Mouse (Mus musculus) liver, embryonic 15.5 days (tissue): ENCODE data around the gene Dnajc7. TPM values are rescaled to one million over a fixed set of nuclear protein-coding genes. Genes with fewer than 3 reads are reported as not detected.
"Not testable (repeated sequence)": the region's sequence is repeated elsewhere in the genome, so short reads cannot be mapped to it uniquely, and the experiment has no call there.

Source experiments
- ATAC-seq: fragments of 200-750 bp; cut with Nextera tagmentation; 2 replicates; pipeline ENCODE4 v1.8.0; 2017; ENCODE audit warnings: moderate number of reproducible peaks, mild to moderate bottlenecking, moderate library complexity; ENCODE audit not compliant: insufficient read depth
- H3K27ac ChIP-seq: fragments of 300-500 bp; sonication (generic); replicated peaks from 2 replicates; pipeline ENCODE4 v1.5.1; 2015; ENCODE audit warnings: mild to moderate bottlenecking, inconsistent platforms
- H3K27me3 ChIP-seq: fragments of 300-500 bp; sonication (generic); 2 replicates; pipeline ENCODE4 v1.6.1; 2015; ENCODE audit warnings: mild to moderate bottlenecking, inconsistent platforms
- H3K36me3 ChIP-seq: fragments of 300-500 bp; sonication (generic); replicated peaks from 2 replicates; pipeline ENCODE4 v1.6.1; 2015; ENCODE audit warnings: moderate library complexity, mild to moderate bottlenecking, inconsistent platforms
- H3K4me1 ChIP-seq: fragments of 300-500 bp; sonication (generic); replicated peaks from 2 replicates; pipeline ENCODE4 v1.6.1; 2015; ENCODE audit warnings: inconsistent platforms
- H3K4me2 ChIP-seq: fragments of 300-500 bp; sonication (generic); 2 replicates; pipeline ENCODE4 v1.6.1; 2015; ENCODE audit warnings: moderate library complexity, mild to moderate bottlenecking, inconsistent platforms
- H3K4me3 ChIP-seq: fragments of 300-500 bp; sonication (generic); replicated peaks from 2 replicates; pipeline ENCODE4 v1.5.1; 2015; ENCODE audit warnings: mild to moderate bottlenecking, inconsistent platforms
- H3K9ac ChIP-seq: fragments of 300-500 bp; sonication (generic); 2 replicates; pipeline ENCODE4 v1.6.1; 2015; ENCODE audit warnings: moderate library complexity, mild to moderate bottlenecking, inconsistent platforms
- H3K9me3 ChIP-seq: fragments of 300-500 bp; sonication (generic); replicated peaks from 2 replicates; pipeline ENCODE4 v1.6.1; 2016; ENCODE audit warnings: inconsistent platforms
- WGBS: fragments of 180-500 bp; shearing (Covaris S2); methylation state at CpG from one replicate; pipeline ENCODE4 v1.1.7; 2015; ENCODE audit warnings: mixed read lengths; ENCODE audit not compliant: insufficient replicate concordance; 5-methylcytosine and 5-hydroxymethylcytosine counted together
- polyA plus RNA-seq: library from polyadenylated mRNA; unstranded; fragments of >200 nt; fragmentation: Nextera tagmentation; extraction: Ambion mirVana; gene quantifications from 2 replicates; pipeline ENCODE4 v1.2.1, GENCODE M21; 2015

Dnajc7 gene
- polyA plus RNA-seq, 1 experiment from 2014 or later = 61.0 TPM

DNA sequence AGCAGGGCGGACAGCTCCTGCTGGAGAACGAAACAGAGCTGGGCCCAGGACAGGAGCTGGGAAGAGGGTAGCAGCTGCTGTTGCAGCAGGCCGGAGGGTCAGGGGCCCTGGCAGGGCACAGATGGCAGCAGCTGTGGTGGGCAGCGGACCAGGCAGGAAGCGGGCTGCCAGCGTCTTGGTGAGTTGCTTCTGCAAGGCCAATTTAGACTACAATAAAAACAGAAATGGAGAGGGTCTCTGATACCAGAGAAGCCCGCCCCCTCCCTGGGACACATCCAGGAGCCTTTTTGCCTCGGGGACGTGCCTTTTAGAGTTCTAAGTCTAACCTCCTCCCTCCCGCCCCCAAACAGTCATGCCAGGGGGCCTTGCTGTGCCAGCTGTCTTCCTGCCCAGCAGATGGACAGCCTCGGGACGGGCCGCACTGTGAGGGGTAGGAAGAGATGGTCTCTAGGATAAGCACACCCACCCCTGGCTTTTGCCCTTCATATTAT, 8.9 kb upstream of the Dnajc7 start:
- H3K9me3 ChIP-seq = no peaks in the 10 kb centered on the region
- H3K4me3 ChIP-seq = no peak overlapping the region
- 51% methylated on average over 13 of the region's 13 CpGs for WGBS
- no peak overlapping the region for H3K9ac ChIP-seq
- no peak overlapping the region for H3K27ac ChIP-seq
- H3K27me3 ChIP-seq = 0 out of 2 replicates have a peak, but pooled peaks cover 7% of the 10 kb centered on the region
- peaks cover 43% of the 10 kb centered on the region for H3K4me1 ChIP-seq
- ATAC-seq = no peak
- peaks cover 20% of the 10 kb centered on the region for H3K36me3 ChIP-seq
- no peak overlapping the region for H3K4me2 ChIP-seq

DNA sequence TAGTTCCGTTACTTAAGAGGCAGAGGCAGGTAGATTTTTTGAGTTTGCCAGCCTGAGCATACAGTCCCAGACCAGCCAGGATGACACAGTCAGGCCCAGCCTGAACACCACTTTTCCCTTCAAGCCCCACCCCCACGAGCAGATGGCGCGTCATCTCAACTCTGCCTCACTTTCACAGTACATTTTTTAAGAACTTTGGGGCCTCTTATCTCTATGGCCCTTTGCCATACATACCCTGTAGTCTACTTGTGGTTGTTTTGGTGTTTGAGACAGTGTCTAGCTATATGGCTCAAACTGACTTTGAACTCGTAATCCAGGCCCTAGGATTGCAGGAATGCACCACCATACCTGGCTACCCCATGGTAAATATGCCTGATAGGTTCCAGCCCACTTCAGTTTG, 8.1 kb upstream of the Dnajc7 start:
- H3K9me3 ChIP-seq = no peaks in the 10 kb centered on the region
- no peak overlapping the region for H3K9ac ChIP-seq
- no peak overlapping the region for H3K4me3 ChIP-seq
- 0 out of 2 replicates have a peak, but pooled peaks cover 7% of the 10 kb centered on the region for H3K27me3 ChIP-seq
- 58% methylated on average over 5 of the region's 5 CpGs for WGBS
- H3K4me1 ChIP-seq = peaks cover 51% of the 10 kb centered on the region
- H3K4me2 ChIP-seq = no peak overlapping the region
- no peak overlapping the region for H3K27ac ChIP-seq
- peaks cover 20% of the 10 kb centered on the region for H3K36me3 ChIP-seq
- ATAC-seq = no peak

DNA sequence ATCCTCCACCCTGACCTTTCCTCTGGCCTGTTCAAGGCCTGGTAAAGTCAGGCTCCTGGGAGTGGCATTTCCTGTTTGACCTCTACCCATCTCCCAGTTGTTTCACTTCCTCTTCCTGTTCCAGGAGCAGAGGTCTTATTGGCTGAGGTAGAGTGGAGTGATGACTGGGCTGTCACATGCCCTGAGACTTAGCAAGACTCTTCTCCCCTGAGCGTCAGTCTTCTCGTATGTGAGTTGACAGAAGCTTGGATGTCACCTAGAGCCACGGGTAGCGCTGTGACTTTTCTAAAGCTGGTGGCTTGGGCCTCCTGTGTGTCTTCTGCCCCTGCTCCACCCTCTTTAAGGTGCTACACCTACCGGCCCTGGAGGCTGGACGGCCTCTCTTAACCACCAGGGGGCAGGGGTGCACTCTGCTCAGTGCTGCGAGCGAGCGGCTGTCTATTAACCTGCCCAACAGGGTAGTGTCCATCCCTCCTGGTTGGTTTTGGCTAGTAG, 6.8 kb upstream of the Dnajc7 start:
- peak overlapping the region; percentile 62 for H3K27ac ChIP-seq
- ATAC-seq = peak; percentile 49
- no peak overlapping the region for H3K4me3 ChIP-seq
- H3K36me3 ChIP-seq = peaks cover 20% of the 10 kb centered on the region
- no peaks in the 10 kb centered on the region for H3K9me3 ChIP-seq
- H3K9ac ChIP-seq = no peak overlapping the region
- H3K4me2 ChIP-seq = peak overlapping the region; percentile 36
- WGBS = 11% methylated on average over 9 of the region's 9 CpGs
- 0 out of 2 replicates have a peak, but pooled peaks cover 7% of the 10 kb centered on the region for H3K27me3 ChIP-seq
- H3K4me1 ChIP-seq = peaks cover 56% of the 10 kb centered on the region

DNA sequence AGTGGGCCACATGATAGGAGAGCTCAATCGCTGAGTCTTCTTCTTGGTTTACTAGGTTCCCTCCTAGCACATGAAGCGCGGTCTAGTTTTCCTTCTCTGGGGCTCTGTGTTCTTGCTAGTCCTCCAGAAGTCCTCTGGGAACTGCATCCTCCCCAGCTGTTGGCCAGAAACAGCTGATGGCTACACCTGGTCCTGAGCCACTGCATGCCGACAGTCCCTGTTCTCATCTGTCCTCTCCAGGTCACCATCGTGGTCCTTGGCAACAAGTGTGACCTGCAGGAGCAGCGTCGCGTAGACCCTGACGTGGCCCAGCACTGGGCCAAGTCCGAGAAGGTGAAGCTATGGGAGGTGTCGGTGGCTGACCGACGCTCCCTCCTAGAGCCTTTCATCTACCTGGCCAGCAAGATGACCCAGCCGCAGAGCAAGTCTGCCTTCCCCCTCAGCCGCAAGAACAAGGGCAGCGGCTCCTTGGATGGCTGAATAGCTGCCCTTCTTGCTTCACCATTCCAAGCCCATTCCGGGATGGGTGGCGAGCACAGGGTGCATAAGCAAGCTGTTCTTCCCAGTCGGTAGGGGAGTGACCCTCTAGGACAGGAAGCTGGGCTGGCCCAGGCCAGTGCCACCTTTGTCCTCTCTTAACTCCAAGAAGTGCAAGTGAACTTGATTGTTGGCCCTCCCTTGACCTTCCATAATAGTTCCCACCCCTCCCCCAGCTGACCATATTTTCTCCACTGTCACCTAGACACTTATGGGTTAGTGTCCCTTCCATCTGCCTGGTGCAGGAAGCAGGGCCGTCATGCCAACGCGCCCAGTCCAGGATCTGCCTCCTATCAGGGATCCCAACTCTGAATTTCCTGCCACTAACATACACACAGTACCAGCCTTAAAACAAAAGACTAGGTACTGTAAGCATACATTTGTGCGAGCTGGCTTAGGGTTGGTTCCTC, 6.1 kb upstream of the Dnajc7 start:
- Histone ChIP-seq H3K4me1 (peaks cover 57% of the 10 kb centered on the region), H3K27me3 (0 out of 2 replicates have a peak, but pooled peaks cover 7% of the 10 kb centered on the region), H3K4me3 (no peak overlapping the region), H3K9ac (no peak overlapping the region), H3K9me3 (no peaks in the 10 kb centered on the region), H3K27ac (peak overlapping the region; percentile 45), H3K36me3 (peaks cover 20% of the 10 kb centered on the region), H3K4me2 (0 out of 2 replicates have a peak overlapping the region, but pooled peaks have one; percentile 36)
- WGBS = 84% methylated on average over 23 of the region's 23 CpGs
- ATAC-seq = no peak

DNA sequence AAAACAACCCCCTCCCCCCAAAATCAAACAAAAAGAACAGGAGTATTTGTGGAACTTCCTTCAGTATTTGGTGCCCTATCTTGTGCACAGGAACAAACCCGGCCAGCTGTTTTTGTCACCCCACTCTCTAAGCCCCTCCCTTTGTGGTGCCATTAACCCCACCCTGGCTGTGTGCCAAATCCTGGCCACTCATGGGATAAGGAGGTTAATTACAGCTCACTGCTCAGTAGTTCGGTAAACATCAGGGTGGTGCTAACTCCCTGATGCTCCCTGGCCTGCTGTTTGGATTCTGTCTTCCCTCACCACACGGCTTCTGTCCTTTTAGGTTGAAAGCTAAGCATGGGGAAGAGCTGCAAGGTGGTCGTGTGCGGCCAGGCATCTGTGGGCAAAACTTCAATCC, 3.9 kb upstream of the Dnajc7 start:
- peak overlapping the region; percentile 89 for H3K4me3 ChIP-seq
- H3K9ac ChIP-seq = peak overlapping the region; percentile 77; the same call in 1 of the 2 replicates
- peaks cover 68% of the 10 kb centered on the region for H3K4me1 ChIP-seq
- 46% methylated on average over 5 of the region's 5 CpGs for WGBS
- H3K27ac ChIP-seq = peak overlapping the region; percentile 78
- H3K9me3 ChIP-seq = no peaks in the 10 kb centered on the region
- ATAC-seq = no peak
- H3K4me2 ChIP-seq = peak overlapping the region; percentile 72
- no peaks in the 10 kb centered on the region for H3K27me3 ChIP-seq
- H3K36me3 ChIP-seq = peaks cover 20% of the 10 kb centered on the region

DNA sequence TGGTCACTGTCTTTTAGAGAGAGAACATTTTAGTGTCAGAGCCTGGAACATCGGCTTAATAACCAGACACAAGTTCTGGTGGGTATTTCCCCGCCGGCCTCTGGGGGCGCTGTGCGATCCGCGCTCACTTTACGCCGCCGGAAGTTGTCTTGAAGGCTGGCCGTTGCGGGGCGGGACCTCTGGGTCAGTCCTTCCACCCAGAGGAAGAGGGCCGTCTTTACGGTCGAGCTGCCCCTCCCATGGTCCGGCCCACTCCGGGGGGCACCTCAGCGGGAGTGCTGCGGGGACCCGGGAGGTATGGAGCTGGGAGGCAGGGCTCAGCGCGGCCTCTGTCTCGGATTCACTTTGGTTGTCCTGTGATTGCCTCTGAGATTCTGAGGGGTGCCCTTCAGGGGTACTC, 2.7 kb upstream of the Dnajc7 start:
- peak; percentile 76 for ATAC-seq
- WGBS = under 1% methylated on average over 24 of the region's 24 CpGs
- H3K27ac ChIP-seq = peak overlapping the region; percentile 78
- H3K36me3 ChIP-seq = peaks cover 20% of the 10 kb centered on the region
- peak overlapping the region; percentile 72 for H3K4me2 ChIP-seq
- H3K4me1 ChIP-seq = peaks cover 70% of the 10 kb centered on the region
- no peaks in the 10 kb centered on the region for H3K27me3 ChIP-seq
- no peaks in the 10 kb centered on the region for H3K9me3 ChIP-seq
- peak overlapping the region; percentile 77 for H3K9ac ChIP-seq
- H3K4me3 ChIP-seq = peak overlapping the region; percentile 89

DNA sequence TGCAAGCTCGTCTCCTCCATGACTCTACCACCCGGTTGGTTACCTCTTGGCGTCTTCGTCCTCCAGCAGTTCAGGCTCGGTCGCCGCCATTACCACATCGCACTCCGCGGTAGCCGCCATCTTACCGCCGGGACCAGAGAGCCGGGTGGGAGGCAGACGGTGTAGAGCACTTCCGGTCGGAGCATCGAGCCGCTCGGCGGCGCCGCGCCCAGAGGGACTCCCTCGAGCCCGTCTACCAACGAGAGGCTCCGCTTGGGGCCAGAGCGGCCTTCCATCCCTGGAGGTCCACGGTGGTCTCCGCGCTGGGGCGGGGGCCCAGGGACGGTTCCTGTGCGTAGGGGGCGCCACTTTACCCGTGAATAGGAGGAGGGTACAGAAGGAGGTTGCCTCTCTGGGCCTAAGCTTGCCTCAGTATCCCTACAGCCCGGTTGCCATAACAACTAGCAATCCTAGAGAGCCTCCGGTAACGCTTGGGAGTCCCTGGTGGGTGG, 438 bp downstream of the Dnajc7 start:
- Histone ChIP-seq H3K36me3 (no peaks in the 10 kb centered on the region), H3K4me3 (peak overlapping the region; percentile 92), H3K9me3 (no peaks in the 10 kb centered on the region), H3K4me1 (peaks cover 60% of the 10 kb centered on the region), H3K27me3 (no peaks in the 10 kb centered on the region), H3K4me2 (peak overlapping the region; percentile 86), H3K9ac (peak overlapping the region; percentile 85), H3K27ac (peak overlapping the region; percentile 82)
- peak; percentile 90 for ATAC-seq
- WGBS = under 1% methylated on average over 40 of the region's 40 CpGs

DNA sequence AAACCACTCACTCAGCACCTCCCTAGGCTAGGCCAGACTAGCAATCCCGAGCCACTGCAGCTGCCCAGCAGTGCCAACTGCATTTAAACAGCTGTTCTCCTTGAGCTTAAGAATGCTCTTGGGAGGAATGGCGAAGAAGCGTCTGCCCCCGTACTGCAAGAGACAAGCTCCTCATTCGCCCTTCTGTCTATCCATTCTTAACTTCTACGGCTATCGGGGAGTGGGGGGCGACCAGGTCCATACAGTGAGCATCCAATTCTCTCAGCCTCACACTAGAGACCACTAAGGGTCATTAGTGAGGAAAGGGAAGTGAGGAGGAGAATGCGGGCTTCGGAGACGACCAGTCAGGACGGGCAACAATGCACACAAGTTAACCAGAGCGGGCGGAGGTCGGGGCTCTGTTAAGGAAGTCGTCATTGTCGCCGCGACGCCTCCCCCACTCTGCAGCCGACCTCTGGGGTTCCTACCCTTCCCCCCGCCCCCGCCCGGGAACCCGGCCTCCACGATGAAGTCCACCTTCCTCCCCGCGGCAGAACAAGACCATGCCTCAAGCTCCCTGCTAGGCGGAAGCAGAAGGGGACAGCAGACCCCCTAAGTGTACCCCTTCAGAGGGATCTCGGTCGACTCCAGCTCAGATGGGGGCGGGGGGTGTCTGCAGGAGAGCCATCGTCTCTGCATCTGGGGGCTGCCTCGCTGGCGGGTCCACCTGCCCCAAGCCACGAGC, 1.0 kb downstream of the Dnajc7 start, which contains the start of gene Nkiras2:
Gene Nkiras2, plus strand, starts transcription at position 484 of the 724 bp plus-strand sequence.
- peak within 1 kb of the TSS; percentile 85 for H3K9ac ChIP-seq
- peak; percentile 62 for ATAC-seq
- H3K4me3 ChIP-seq = peak within 1 kb of the TSS; percentile 92
- no peaks in the 10 kb centered on the region for H3K9me3 ChIP-seq
- H3K27ac ChIP-seq = peak within 1 kb of the TSS; percentile 82
- H3K4me2 ChIP-seq = peak within 1 kb of the TSS; percentile 86
- H3K27me3 ChIP-seq = no peaks in the 10 kb centered on the region
- peaks cover 54% of the 10 kb centered on the region for H3K4me1 ChIP-seq
- under 1% methylated on average over 35 of the region's 36 CpGs for WGBS
- no peaks in the 10 kb centered on the region for H3K36me3 ChIP-seq

DNA sequence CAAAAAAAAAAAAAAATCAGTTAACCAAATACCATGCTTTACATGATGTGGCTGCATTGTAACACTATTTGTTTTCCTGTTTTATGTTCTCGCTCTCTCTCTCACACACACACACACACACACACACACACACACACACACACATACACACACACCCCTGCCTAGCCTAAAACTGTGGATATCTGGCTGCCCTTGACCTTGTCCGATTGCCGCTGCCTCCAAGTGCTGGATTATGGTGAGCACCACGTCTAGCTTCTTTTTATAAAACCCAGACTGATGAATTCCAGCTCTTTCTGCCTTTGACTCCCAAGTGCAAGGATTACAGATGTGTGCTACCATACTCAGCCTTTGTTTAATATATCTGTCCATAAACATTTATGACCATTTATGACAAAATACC, 2.5 kb downstream of the Dnajc7 start:
- peak overlapping the region; percentile 92; the same call in 1 of the 2 replicates for H3K4me3 ChIP-seq

DNA sequence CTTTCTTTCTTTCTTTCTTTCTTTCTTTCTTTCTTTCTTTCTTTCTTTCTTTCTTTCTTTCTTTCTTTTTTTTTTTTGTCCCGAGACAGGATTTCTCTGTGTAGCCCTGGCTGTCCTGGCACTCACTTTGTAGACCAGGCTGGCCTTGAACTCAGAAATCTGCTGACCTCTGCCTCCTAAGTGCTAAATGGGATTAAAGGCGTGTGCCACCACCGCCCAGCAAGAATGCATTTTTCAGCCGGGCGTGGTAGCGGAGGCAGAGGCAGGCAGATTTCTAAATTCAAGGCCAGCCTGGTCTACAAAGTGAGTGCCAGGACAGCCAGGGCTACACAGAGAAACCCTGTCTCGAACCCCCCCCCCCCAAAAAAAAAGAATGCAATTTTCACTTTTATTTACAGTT, 3.1 kb downstream of the Dnajc7 start:
- WGBS = 74% methylated on average over 7 of the region's 7 CpGs
- H3K4me3 ChIP-seq, H3K27me3 ChIP-seq, H3K9me3 ChIP-seq, H3K4me2 ChIP-seq, ATAC-seq, H3K9ac ChIP-seq, H3K36me3 ChIP-seq, H3K27ac ChIP-seq: not testable (repeated sequence)
- H3K4me1 ChIP-seq = peaks cover 40% of the 10 kb centered on the region

More for the DNA sequence above, 2.5 kb downstream of the Dnajc7 start:
- no peak overlapping the region for H3K27ac ChIP-seq
- no peaks in the 10 kb centered on the region for H3K27me3 ChIP-seq
- peaks cover 45% of the 10 kb centered on the region for H3K4me1 ChIP-seq
- WGBS = 79% methylated on average over 4 of the region's 4 CpGs
- no peaks in the 10 kb centered on the region; the same call in 1 of the 2 replicates for H3K36me3 ChIP-seq
- ATAC-seq = no peak
- H3K9ac ChIP-seq = no peak overlapping the region
- peak overlapping the region; percentile 86; the same call in 1 of the 2 replicates for H3K4me2 ChIP-seq
- H3K9me3 ChIP-seq = no peaks in the 10 kb centered on the region
